Mouse (Mus musculus) liver, embryonic 12.5 days (tissue): ENCODE data around the gene Hspa1b. TPM values are rescaled to one million over a fixed set of nuclear protein-coding genes. Genes with fewer than 3 reads are reported as not detected.
A peak's percentile ranks its signal among the peaks of the same experiment; 100 is the strongest.

Experiments used
- ATAC-seq: fragments of 200-750 bp; cut with Nextera tagmentation; 2 replicates; pipeline ENCODE4 v1.8.0; 2017; ENCODE audit warnings: moderate number of reproducible peaks, mild to moderate bottlenecking, moderate library complexity
- H3K27ac ChIP-seq: fragments of 300-500 bp; sonication (generic); 2 replicates; pipeline ENCODE4 v1.5.1; 2016; ENCODE audit warnings: mild to moderate bottlenecking
- H3K27me3 ChIP-seq: fragments of 300-500 bp; sonication (generic); replicated peaks from 2 replicates; pipeline ENCODE4 v1.6.1; 2016; ENCODE audit warnings: mild to moderate bottlenecking, moderate library complexity
- H3K36me3 ChIP-seq: fragments of 300-500 bp; sonication (generic); 2 replicates; pipeline ENCODE4 v1.6.1; 2016; ENCODE audit warnings: mild to moderate bottlenecking, moderate library complexity
- H3K4me1 ChIP-seq: fragments of 300-500 bp; sonication (generic); 2 replicates; pipeline ENCODE4 v1.6.1; 2016
- H3K4me2 ChIP-seq: fragments of 300-500 bp; sonication (generic); 2 replicates; pipeline ENCODE4 v1.6.1; 2016; ENCODE audit warnings: mild to moderate bottlenecking, moderate library complexity
- H3K4me3 ChIP-seq: fragments of 300-500 bp; sonication (generic); 2 replicates; pipeline ENCODE4 v1.5.1; 2016; ENCODE audit warnings: mild to moderate bottlenecking, moderate library complexity
- H3K9ac ChIP-seq: fragments of 300-500 bp; sonication (generic); 2 replicates; pipeline ENCODE4 v1.6.1; 2016; ENCODE audit warnings: mild to moderate bottlenecking, moderate library complexity
- H3K9me3 ChIP-seq: fragments of 300-500 bp; sonication (generic); replicated peaks from 2 replicates; pipeline ENCODE4 v1.6.1; 2016; ENCODE audit warnings: mild to moderate bottlenecking, moderate library complexity
- WGBS: fragments of 180-500 bp; shearing (Covaris S2); methylation state at CpG from one replicate; pipeline ENCODE4 v1.1.7; 2016; ENCODE audit not compliant: insufficient replicate concordance; 5-methylcytosine and 5-hydroxymethylcytosine counted together
- polyA plus RNA-seq: library from polyadenylated mRNA; unstranded; fragments of >200 nt; fragmentation: Nextera tagmentation; extraction: Ambion mirVana; gene quantifications from 2 replicates; pipeline ENCODE4 v1.2.1, GENCODE M21; 2016

Gene Hspa1b
- polyA plus RNA-seq, 1 experiment from 2014 or later: 0.21 TPM

GRCm38 (mm10) chr17:34934830-34935229 lies 24.2 kb downstream of the Hspa1b start:
- Histone ChIP-seq H3K9ac (no peak overlapping the region), H3K9me3 (no peaks in the 10 kb centered on the region), H3K4me2 (0 out of 2 replicates have a peak overlapping the region, but pooled peaks have one; percentile 15), H3K4me3 (no peak overlapping the region), H3K36me3 (peaks cover 18% of the 10 kb centered on the region; the same call in 1 of the 2 replicates), H3K27me3 (no peaks in the 10 kb centered on the region), H3K4me1 (peaks cover 38% of the 10 kb centered on the region), H3K27ac (peak overlapping the region; percentile 37; the same call in 1 of the 2 replicates)
- 37% methylated on average over 8 of the region's 8 CpGs for WGBS
- no peak for ATAC-seq

DNA sequence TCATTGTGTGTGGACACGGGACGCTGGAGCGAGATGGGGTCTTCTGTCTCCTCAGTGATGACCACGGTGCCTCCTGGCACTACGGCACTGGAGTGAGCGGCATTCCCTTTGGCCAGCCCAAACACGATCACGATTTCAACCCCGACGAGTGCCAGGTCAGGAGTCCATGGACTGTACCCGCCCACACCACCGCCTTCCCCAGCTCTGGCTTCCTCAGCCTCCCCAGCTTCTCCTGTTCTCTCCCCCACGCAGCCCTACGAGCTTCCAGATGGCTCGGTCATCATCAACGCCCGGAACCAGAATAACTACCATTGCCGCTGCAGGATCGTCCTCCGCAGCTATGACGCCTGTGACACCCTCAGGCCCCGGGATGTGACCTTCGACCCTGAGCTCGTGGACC lies 25.0 kb downstream of the Hspa1b start:
- H3K4me2 ChIP-seq: peak overlapping the region; percentile 31
- H3K36me3 ChIP-seq: peaks cover 18% of the 10 kb centered on the region; the same call in 1 of the 2 replicates
- no peak for ATAC-seq
- WGBS: 68% methylated on average over 24 of the region's 24 CpGs
- H3K9ac ChIP-seq: no peak overlapping the region
- H3K27ac ChIP-seq: no peak overlapping the region
- no peak overlapping the region for H3K4me3 ChIP-seq
- peaks cover 38% of the 10 kb centered on the region for H3K4me1 ChIP-seq
- H3K9me3 ChIP-seq: no peaks in the 10 kb centered on the region
- no peaks in the 10 kb centered on the region for H3K27me3 ChIP-seq

- Histone ChIP-seq H3K9me3 (no peaks in the 10 kb centered on the region), H3K4me2 (peak overlapping the region; percentile 98), H3K27ac (no peak overlapping the region), H3K4me3 (peak overlapping the region; percentile 72), H3K36me3 (peaks cover 18% of the 10 kb centered on the region; the same call in 1 of the 2 replicates), H3K4me1 (peaks cover 38% of the 10 kb centered on the region), H3K9ac (peak overlapping the region; percentile 81), H3K27me3 (no peaks in the 10 kb centered on the region)
- 64% methylated on average over 8 of the region's 8 CpGs for WGBS
- no peak for ATAC-seq
Observed at GRCm38 (mm10) chr17:34932287-34932686, 26.8 kb downstream of the Hspa1b start.

GRCm38 (mm10) chr17:34931735-34932098 lies 27.3 kb downstream of the Hspa1b start:
- 15% methylated on average over 14 of the region's 14 CpGs for WGBS
- peak overlapping the region; percentile 81 for H3K9ac ChIP-seq
- H3K9me3 ChIP-seq: no peaks in the 10 kb centered on the region
- H3K4me3 ChIP-seq: peak overlapping the region; percentile 72
- H3K27ac ChIP-seq: peak overlapping the region; percentile 64
- H3K4me2 ChIP-seq: peak overlapping the region; percentile 98
- H3K27me3 ChIP-seq: no peaks in the 10 kb centered on the region
- no peak; the same call in 1 of the 2 replicates for ATAC-seq
- peaks cover 38% of the 10 kb centered on the region for H3K4me1 ChIP-seq
- H3K36me3 ChIP-seq: peaks cover 18% of the 10 kb centered on the region; the same call in 1 of the 2 replicates

GRCm38 (mm10) chr17:34931061-34931734 lies 27.8 kb downstream of the Hspa1b start, which contains the start of gene Neu1:
Gene Neu1, plus strand, starts transcription at chr17:34931253.
- Histone ChIP-seq H3K36me3 (peaks cover 18% of the 10 kb centered on the region; the same call in 1 of the 2 replicates), H3K27me3 (no peaks in the 10 kb centered on the region), H3K4me2 (peak within 1 kb of the TSS; percentile 98), H3K27ac (peak within 1 kb of the TSS; percentile 64), H3K9me3 (no peaks in the 10 kb centered on the region), H3K4me3 (peak within 1 kb of the TSS; percentile 72), H3K4me1 (peaks cover 38% of the 10 kb centered on the region), H3K9ac (peak within 1 kb of the TSS; percentile 81)
- ATAC-seq: peak; percentile 92
- 1% methylated on average over 38 of the region's 38 CpGs for WGBS

DNA sequence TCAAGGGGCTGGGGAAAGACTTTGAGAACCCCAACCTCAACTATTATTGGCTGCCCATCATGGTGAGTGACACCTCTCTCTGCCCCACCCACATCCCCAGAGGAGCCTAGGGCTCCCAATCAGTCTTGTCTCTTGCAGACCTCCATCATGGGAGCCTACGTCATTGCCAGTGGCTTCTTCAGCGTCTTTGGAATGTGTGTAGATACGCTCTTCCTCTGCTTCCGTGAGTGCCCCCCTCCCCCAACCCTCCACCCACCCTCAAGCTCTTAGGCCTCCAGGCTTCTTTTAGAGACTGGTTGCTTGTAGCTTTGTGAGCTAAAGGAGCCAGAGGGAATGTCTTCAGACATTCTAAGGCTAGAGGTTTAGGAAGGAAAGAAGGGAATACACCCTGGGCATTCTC lies 30.2 kb downstream of the Hspa1b start:
- WGBS: 44% methylated on average over 4 of the region's 4 CpGs
- H3K4me1 ChIP-seq: peaks cover 26% of the 10 kb centered on the region
- no peak overlapping the region for H3K27ac ChIP-seq
- no peaks in the 10 kb centered on the region for H3K9me3 ChIP-seq
- H3K36me3 ChIP-seq: no peaks in the 10 kb centered on the region
- H3K4me3 ChIP-seq: no peak overlapping the region
- H3K9ac ChIP-seq: no peak overlapping the region
- no peak for ATAC-seq
- H3K4me2 ChIP-seq: no peak overlapping the region
- no peaks in the 10 kb centered on the region for H3K27me3 ChIP-seq

DNA sequence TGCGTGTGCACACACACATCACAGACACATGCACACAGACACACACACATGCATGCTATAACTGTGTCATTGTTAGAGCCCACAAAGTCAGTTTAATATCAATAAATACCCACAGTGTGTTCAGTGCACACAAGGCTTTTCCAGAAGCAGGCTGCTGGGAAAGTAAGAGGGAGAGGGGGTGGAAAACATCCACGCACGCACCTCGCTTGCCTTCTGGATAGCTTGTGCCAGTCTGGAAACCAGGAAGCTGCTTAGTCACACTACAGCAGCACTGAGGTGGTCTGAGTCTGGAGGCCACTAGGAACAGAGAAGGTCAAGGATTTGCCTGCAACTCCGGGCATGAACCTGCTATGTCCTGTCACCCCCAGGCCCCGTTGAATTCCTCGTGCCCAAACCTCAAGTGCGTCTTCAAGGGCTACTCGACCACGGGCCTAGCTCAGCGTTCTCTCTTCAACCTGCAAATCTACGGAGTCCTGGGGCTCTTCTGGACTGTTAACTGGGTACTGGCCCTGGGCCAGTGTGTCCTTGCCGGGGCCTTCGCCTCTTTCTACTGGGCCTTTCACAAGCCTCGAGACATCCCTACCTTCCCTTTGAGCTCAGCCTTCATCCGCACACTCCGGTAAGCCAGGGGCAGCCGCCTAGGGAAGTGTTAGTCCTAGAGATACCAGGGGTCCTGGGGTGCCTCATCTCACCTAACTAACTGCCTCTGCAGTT lies 31.6 kb downstream of the Hspa1b start:
- Histone ChIP-seq H3K4me2 (no peak overlapping the region), H3K4me3 (no peak overlapping the region), H3K4me1 (peaks cover 19% of the 10 kb centered on the region), H3K36me3 (no peaks in the 10 kb centered on the region), H3K9ac (no peak overlapping the region), H3K27ac (no peak overlapping the region), H3K9me3 (no peaks in the 10 kb centered on the region), H3K27me3 (no peaks in the 10 kb centered on the region)
- WGBS: 85% methylated on average over 18 of the region's 18 CpGs
- no peak for ATAC-seq

DNA sequence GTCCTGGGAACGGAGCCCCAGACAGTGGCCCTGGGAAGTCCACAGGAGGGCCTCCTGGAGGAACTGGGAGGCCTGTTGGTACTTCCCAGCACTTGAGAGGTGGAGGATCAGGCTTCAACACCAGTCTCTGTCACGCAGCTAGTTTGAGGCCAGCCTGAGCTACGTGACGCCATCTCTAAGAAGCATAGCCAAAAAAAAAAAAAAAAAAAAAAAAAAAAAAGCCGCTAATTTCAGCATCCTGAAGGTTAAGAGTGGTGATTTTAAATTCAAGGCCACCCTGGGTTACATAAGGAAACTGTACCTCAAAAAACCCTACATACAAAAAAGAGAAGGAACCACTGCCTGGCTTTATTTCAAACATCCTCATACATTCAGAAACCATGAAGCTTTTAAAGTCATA lies 34.8 kb downstream of the Hspa1b start:
- no peak overlapping the region for H3K4me2 ChIP-seq
- H3K27me3 ChIP-seq: 0 out of 2 replicates have a peak, but pooled peaks cover 3% of the 10 kb centered on the region
- no peak for ATAC-seq
- 70% methylated on average over 5 of the region's 5 CpGs for WGBS
- no peaks in the 10 kb centered on the region for H3K9me3 ChIP-seq
- H3K9ac ChIP-seq: no peak overlapping the region
- no peak overlapping the region for H3K4me3 ChIP-seq
- no peaks in the 10 kb centered on the region; the same call in 1 of the 2 replicates for H3K4me1 ChIP-seq
- no peak overlapping the region for H3K27ac ChIP-seq
- H3K36me3 ChIP-seq: no peaks in the 10 kb centered on the region

- no peaks in the 10 kb centered on the region; the same call in 1 of the 2 replicates for H3K4me1 ChIP-seq
- no peak for ATAC-seq
- no peak overlapping the region for H3K9ac ChIP-seq
- no peak overlapping the region for H3K4me3 ChIP-seq
- no peaks in the 10 kb centered on the region for H3K9me3 ChIP-seq
- no peak overlapping the region for H3K4me2 ChIP-seq
- WGBS: 48% methylated on average over 6 of the region's 6 CpGs
- no peaks in the 10 kb centered on the region for H3K36me3 ChIP-seq
- H3K27ac ChIP-seq: no peak overlapping the region
- H3K27me3 ChIP-seq: 0 out of 2 replicates have a peak, but pooled peaks cover 3% of the 10 kb centered on the region
Observed at GRCm38 (mm10) chr17:34922939-34923338, 36.1 kb downstream of the Hspa1b start.

GRCm38 (mm10) chr17:34917188-34917587 lies 41.9 kb downstream of the Hspa1b start:
- Histone ChIP-seq H3K27ac (no peak overlapping the region), H3K4me2 (no peak overlapping the region), H3K27me3 (0 out of 2 replicates have a peak, but pooled peaks cover 3% of the 10 kb centered on the region), H3K4me1 (peaks cover 29% of the 10 kb centered on the region), H3K4me3 (no peak overlapping the region), H3K9me3 (no peaks in the 10 kb centered on the region), H3K36me3 (peaks cover 18% of the 10 kb centered on the region), H3K9ac (no peak overlapping the region)
- WGBS: 62% methylated on average over 9 of the region's 9 CpGs
- no peak for ATAC-seq

DNA sequence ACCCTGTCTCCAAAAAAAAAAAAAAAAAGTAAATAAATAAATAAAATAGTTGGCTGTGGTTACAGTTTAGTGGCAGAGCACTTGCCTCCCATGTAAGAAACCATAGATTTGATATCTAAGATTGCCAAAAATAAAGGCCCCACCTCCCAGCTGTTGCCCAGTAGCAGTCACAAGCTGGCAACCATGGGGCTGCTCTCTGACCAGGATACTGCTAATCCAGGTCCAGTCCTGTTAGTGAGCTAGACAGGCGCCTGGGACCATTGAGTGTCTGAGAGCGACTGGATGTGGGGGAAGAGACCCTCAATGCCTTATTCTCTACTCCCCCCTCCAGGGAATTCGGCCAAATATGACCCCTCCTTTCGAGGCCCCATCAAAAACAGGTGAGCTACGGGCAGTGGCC lies 42.7 kb downstream of the Hspa1b start:
- 77% methylated on average over 5 of the region's 5 CpGs for WGBS
- H3K4me1 ChIP-seq: peaks cover 29% of the 10 kb centered on the region
- H3K36me3 ChIP-seq: peaks cover 26% of the 10 kb centered on the region
- H3K27me3 ChIP-seq: 0 out of 2 replicates have a peak, but pooled peaks cover 3% of the 10 kb centered on the region
- H3K4me2 ChIP-seq: no peak overlapping the region
- no peak overlapping the region for H3K27ac ChIP-seq
- no peaks in the 10 kb centered on the region for H3K9me3 ChIP-seq
- ATAC-seq: no peak
- no peak overlapping the region for H3K4me3 ChIP-seq
- H3K9ac ChIP-seq: no peak overlapping the region

GRCm38 (mm10) chr17:34915410-34915831 lies 43.6 kb downstream of the Hspa1b start:
- Histone ChIP-seq H3K4me2 (peak overlapping the region; percentile 39; the same call in 1 of the 2 replicates), H3K27ac (no peak overlapping the region; the same call in 1 of the 2 replicates), H3K9me3 (no peaks in the 10 kb centered on the region), H3K9ac (0 out of 2 replicates have a peak overlapping the region, but pooled peaks have one; percentile 4), H3K4me1 (peaks cover 36% of the 10 kb centered on the region), H3K27me3 (no peaks in the 10 kb centered on the region), H3K4me3 (no peak overlapping the region), H3K36me3 (peaks cover 35% of the 10 kb centered on the region)
- WGBS: 12% methylated on average over 11 of the region's 11 CpGs
- peak; percentile 48; the same call in 1 of the 2 replicates for ATAC-seq
